Mouse (Mus musculus) C2C12 (cell line): ENCODE data around the gene Ccl3.

Source experiments
- CTCF ChIP-seq: IDR thresholded peaks from one replicate; pipeline ENCODE4 v1.5.1; 2011; ENCODE audit not compliant: control insufficient read depth, insufficient read depth, insufficient read length
- MYOG ChIP-seq: IDR thresholded peaks from one replicate; pipeline ENCODE4 v1.6.1; 2011; ENCODE audit not compliant: control insufficient read depth, insufficient read length; ENCODE audit errors: extremely low read depth

DNA sequence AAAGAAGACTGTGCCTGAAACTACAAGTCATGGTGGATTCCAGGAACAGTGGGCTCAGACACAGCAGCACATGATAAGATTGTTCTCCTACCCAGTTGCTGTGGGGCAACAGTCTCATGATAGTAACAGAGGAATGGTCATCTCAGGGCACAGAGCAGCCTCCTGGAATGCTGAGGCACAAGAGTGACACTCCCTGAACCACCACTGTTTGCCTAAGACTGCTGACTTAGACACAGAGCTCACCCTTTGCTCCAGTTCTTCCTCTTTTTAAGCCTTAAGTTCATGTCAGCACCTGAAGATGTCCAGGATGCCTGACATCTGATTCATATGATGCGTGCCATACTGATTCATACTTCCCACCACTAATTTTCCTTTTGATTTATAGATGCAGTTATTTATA lies 32.6 kb downstream of the Ccl3 start:
- TF ChIP-seq CTCF (no peak), MYOG (no peak)
